Mouse (Mus musculus): Measurements from ENCODE around the gene Pdcd1lg2. TPM values are rescaled to one million over a fixed set of nuclear protein-coding genes. Genes with fewer than 3 reads are reported as not detected.

Gene Pdcd1lg2
- total RNA-seq, 1 experiment: not detected

DNA sequence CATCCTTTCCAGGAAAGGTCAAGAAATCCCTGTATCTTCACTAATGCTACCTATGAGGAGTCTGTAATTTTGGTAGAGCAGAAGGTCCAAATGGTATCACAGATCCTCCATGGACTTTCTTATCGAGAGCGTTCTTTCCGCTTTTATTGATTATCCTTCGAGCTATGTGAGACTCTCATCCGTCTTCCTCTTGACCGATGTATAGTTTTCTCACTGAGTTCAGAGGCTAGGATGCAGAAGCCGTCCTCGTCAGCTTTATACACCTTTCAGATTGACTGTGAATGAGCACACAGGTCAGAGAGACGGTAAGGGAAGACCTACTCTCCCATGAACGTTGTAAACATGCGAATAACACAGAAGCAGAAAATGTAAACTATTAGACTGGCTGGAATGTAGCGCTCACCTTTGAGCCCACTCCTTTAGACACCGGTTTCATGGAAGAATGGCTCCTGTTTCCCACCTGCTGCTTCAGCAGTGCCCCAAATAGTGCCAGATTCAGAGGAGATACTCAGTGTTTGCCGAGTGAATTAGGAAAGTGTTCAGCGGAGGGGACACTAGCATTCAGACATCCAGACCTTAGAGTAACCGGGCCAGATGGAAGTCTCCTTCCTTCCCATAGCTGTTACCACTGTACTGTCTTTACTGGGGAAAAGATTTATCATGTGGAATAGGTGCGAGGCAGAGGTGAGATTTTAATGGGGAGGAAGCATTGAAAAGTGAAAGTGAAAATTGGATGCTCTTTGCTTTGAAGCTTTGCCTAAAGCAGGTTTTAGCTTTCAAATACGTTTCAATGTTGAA is 39.2 kb upstream of the Pdcd1lg2 start:
- Histone ChIP-seq H3K9me3 (ENCODE audit: control insufficient read depth, insufficient read depth, low read depth, low read length) (no peaks in the 10 kb centered on the region), H3K9ac (ENCODE audit: insufficient read depth, low read depth, low read length, poor library complexity, severe bottlenecking) (no peak overlapping the region), H3K4me3 (ENCODE audit: insufficient read depth in 1 of 2, low read depth in 1 of 2, low read length in 2 of 2, poor library complexity in 1 of 2, severe bottlenecking in 1 of 2) (no peak overlapping the region), H3K4me1 (ENCODE audit: control insufficient read depth in 2 of 2, insufficient read depth in 2 of 2, low read length in 2 of 2, poor library complexity in 1 of 2) (peaks cover 0 to 2% of the 10 kb centered on the region in 2 experiments; a peak in 2 of 4 replicates), H3K36me3 (ENCODE audit: control insufficient read depth, insufficient read depth, low read length, poor library complexity, severe bottlenecking) (no peaks in the 10 kb centered on the region), H3K27ac (ENCODE audit: insufficient read depth, low read depth, low read length, poor library complexity, severe bottlenecking) (no peak overlapping the region)
- in situ Hi-C loops (cut with MboI; ENCODE audit: low sequenced_read_pairs in 2 of 2, unreplicated experiment in 2 of 2): no loop called here
- DNase-seq (ENCODE audit: low read depth, low spot score): no peak
- TF ChIP-seq HCFC1 (IDR thresholded peaks at IDR 0.05; ENCODE audit: borderline replicate concordance, insufficient read depth, low read length) (no peak), ZC3H11A (IDR thresholded peaks at IDR 0.05; ENCODE audit: borderline replicate concordance, low read depth, low read length) (no peak), MAFK (IDR thresholded peaks at IDR 0.05; ENCODE audit: insufficient read depth, low read depth, low read length) (no peak), ZNF384 (IDR thresholded peaks at IDR 0.05; ENCODE audit: low read depth, low read length) (no peak), CHD2 (IDR thresholded peaks at IDR 0.05; ENCODE audit: low read depth, low read length) (no peak)

DNA sequence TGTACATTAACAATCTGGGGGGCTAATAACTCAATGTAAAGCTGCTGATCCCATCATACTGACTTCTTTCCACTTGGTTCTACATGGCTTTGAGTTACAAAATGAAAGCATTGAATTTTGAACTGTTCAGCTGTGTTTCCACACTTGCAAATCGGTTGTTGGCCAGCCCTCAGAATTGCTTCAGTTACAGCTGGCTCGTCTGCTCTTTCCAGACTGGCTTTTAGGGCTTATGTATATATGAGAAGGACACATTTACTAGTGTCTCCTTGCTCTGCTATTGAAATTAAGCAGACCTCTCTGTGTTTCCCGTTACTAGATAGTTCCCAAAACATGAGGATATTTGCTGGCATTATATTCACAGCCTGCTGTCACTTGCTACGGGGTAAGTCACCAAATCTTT is 38.6 kb upstream of the Pdcd1lg2 start:
- Histone ChIP-seq H3K9me3 (ENCODE audit: control insufficient read depth, insufficient read depth, low read depth, low read length) (no peaks in the 10 kb centered on the region), H3K27ac (ENCODE audit: insufficient read depth, low read depth, low read length, poor library complexity, severe bottlenecking) (no peak overlapping the region), H3K36me3 (ENCODE audit: control insufficient read depth, insufficient read depth, low read length, poor library complexity, severe bottlenecking) (no peaks in the 10 kb centered on the region), H3K9ac (ENCODE audit: insufficient read depth, low read depth, low read length, poor library complexity, severe bottlenecking) (no peak overlapping the region), H3K4me1 (ENCODE audit: control insufficient read depth in 2 of 2, insufficient read depth in 2 of 2, low read length in 2 of 2, poor library complexity in 1 of 2) (no peaks in the 10 kb centered on the region; a peak in 1 of 4 replicates), H3K4me3 (ENCODE audit: insufficient read depth in 1 of 2, low read depth in 1 of 2, low read length in 2 of 2, poor library complexity in 1 of 2, severe bottlenecking in 1 of 2) (no peak overlapping the region)
- TF ChIP-seq MAFK (IDR thresholded peaks at IDR 0.05; ENCODE audit: insufficient read depth, low read depth, low read length): no peak
- no peak for TF ChIP-seq CHD2 (IDR thresholded peaks at IDR 0.05; ENCODE audit: low read depth, low read length)
- TF ChIP-seq ZC3H11A (IDR thresholded peaks at IDR 0.05; ENCODE audit: borderline replicate concordance, low read depth, low read length): no peak
- no peak for TF ChIP-seq ZNF384 (IDR thresholded peaks at IDR 0.05; ENCODE audit: low read depth, low read length)
- TF ChIP-seq HCFC1 (IDR thresholded peaks at IDR 0.05; ENCODE audit: borderline replicate concordance, insufficient read depth, low read length): no peak
- in situ Hi-C loops (cut with MboI; ENCODE audit: low sequenced_read_pairs in 2 of 2, unreplicated experiment in 2 of 2): no loop called here
- DNase-seq (ENCODE audit: low read depth, low spot score): no peak

DNA sequence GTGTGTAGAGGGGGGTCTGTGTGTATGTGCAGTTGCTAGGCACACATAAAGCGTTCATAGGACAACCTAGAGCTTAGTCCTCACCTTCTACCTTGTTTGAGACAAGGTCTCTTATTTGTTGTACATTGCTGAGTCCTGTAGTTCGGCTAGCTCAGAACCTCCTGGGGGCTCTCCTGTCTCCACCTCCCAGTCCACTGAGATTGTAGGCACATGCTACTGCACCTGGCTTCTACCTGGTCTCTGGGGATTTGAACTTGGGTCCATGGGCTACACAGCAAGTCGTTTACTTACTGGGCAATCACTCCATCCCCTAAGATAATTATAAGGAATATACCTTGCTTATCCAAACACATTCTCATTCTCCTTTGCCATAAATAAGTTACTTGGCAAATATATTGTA is 38.1 kb upstream of the Pdcd1lg2 start:
- TF ChIP-seq CHD2 (IDR thresholded peaks at IDR 0.05; ENCODE audit: low read depth, low read length) (no peak), HCFC1 (IDR thresholded peaks at IDR 0.05; ENCODE audit: borderline replicate concordance, insufficient read depth, low read length) (no peak), MAFK (IDR thresholded peaks at IDR 0.05; ENCODE audit: insufficient read depth, low read depth, low read length) (no peak), ZC3H11A (IDR thresholded peaks at IDR 0.05; ENCODE audit: borderline replicate concordance, low read depth, low read length) (no peak), ZNF384 (IDR thresholded peaks at IDR 0.05; ENCODE audit: low read depth, low read length) (no peak)
- H3K4me1 ChIP-seq (ENCODE audit: control insufficient read depth in 2 of 2, insufficient read depth in 2 of 2, low read length in 2 of 2, poor library complexity in 1 of 2): no peaks in the 10 kb centered on the region; a peak in 1 of 4 replicates
- H3K27ac ChIP-seq (ENCODE audit: insufficient read depth, low read depth, low read length, poor library complexity, severe bottlenecking): no peak overlapping the region
- in situ Hi-C loops (cut with MboI; ENCODE audit: low sequenced_read_pairs in 2 of 2, unreplicated experiment in 2 of 2): no loop called here
- no peak overlapping the region for H3K4me3 ChIP-seq (ENCODE audit: insufficient read depth in 1 of 2, low read depth in 1 of 2, low read length in 2 of 2, poor library complexity in 1 of 2, severe bottlenecking in 1 of 2)
- no peak for DNase-seq (ENCODE audit: low read depth, low spot score)
- no peaks in the 10 kb centered on the region for H3K9me3 ChIP-seq (ENCODE audit: control insufficient read depth, insufficient read depth, low read depth, low read length)
- H3K36me3 ChIP-seq (ENCODE audit: control insufficient read depth, insufficient read depth, low read length, poor library complexity, severe bottlenecking): no peaks in the 10 kb centered on the region
- no peak overlapping the region for H3K9ac ChIP-seq (ENCODE audit: insufficient read depth, low read depth, low read length, poor library complexity, severe bottlenecking)

DNA sequence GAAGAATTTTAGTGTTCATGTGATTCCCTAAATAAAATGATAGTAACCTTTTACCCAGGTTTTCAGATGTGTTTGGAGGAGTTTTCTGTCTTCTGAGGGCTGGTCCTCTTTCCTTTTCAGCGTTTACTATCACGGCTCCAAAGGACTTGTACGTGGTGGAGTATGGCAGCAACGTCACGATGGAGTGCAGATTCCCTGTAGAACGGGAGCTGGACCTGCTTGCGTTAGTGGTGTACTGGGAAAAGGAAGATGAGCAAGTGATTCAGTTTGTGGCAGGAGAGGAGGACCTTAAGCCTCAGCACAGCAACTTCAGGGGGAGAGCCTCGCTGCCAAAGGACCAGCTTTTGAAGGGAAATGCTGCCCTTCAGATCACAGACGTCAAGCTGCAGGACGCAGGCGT is 37.3 kb upstream of the Pdcd1lg2 start:
- Histone ChIP-seq H3K36me3 (ENCODE audit: control insufficient read depth, insufficient read depth, low read length, poor library complexity, severe bottlenecking) (no peaks in the 10 kb centered on the region), H3K4me3 (ENCODE audit: insufficient read depth in 1 of 2, low read depth in 1 of 2, low read length in 2 of 2, poor library complexity in 1 of 2, severe bottlenecking in 1 of 2) (no peak overlapping the region), H3K9me3 (ENCODE audit: control insufficient read depth, insufficient read depth, low read depth, low read length) (no peaks in the 10 kb centered on the region), H3K4me1 (ENCODE audit: control insufficient read depth in 2 of 2, insufficient read depth in 2 of 2, low read length in 2 of 2, poor library complexity in 1 of 2) (no peaks in the 10 kb centered on the region), H3K27ac (ENCODE audit: insufficient read depth, low read depth, low read length, poor library complexity, severe bottlenecking) (no peak overlapping the region), H3K9ac (ENCODE audit: insufficient read depth, low read depth, low read length, poor library complexity, severe bottlenecking) (no peak overlapping the region)
- no peak for TF ChIP-seq MAFK (IDR thresholded peaks at IDR 0.05; ENCODE audit: insufficient read depth, low read depth, low read length)
- no peak for TF ChIP-seq ZC3H11A (IDR thresholded peaks at IDR 0.05; ENCODE audit: borderline replicate concordance, low read depth, low read length)
- in situ Hi-C loops (cut with MboI; ENCODE audit: low sequenced_read_pairs in 2 of 2, unreplicated experiment in 2 of 2): no loop called here
- no peak for DNase-seq (ENCODE audit: low read depth, low spot score)

Data from ES-E14 (cell line).